Mouse (Mus musculus): ENCODE results near the gene Trp63.

Trp63 gene

DNA sequence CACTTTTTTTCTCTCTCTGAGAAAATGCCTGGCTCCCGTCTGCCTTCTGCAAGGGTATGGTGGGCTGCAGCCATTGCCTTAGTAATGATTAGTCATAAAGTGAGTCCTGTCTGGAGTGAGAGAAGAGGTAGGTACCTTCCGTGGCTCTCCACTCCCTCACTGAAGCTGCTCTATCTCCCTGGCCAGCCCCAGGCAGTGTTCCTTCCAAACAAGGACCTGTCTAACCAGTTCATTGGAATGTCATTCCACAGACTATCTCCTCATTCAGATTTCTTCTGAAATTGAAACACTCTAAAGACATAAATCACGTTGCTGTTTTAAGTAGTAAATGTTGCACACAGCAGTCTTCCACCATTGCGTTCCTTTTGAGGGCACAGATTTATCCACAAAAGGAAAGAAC, 96.4 kb downstream of the Trp63 start:
- DNase-seq (ENCODE audit: low read depth, low spot score), result no peak

DNA sequence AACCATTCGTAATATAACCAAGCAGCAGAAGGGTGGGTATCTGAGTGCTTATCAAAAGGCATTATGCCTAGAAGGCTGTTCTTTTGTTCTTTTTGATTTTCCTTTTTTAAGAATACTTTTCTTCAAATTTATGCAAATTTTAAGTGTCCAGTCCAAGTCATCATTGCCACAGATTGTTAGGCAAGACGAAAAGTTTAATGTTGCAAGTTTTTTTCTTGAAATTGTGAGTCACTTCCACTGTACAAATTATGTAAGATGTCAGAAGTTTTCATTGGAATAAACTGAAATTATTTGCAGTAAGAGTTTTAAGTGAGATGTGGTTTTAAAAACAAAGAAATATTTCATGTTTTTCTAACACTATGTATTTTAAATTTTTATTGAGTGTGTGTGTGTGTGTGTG, 100.7 kb downstream of the Trp63 start:
- no peak for DNase-seq (ENCODE audit: low read depth, low spot score)

DNA sequence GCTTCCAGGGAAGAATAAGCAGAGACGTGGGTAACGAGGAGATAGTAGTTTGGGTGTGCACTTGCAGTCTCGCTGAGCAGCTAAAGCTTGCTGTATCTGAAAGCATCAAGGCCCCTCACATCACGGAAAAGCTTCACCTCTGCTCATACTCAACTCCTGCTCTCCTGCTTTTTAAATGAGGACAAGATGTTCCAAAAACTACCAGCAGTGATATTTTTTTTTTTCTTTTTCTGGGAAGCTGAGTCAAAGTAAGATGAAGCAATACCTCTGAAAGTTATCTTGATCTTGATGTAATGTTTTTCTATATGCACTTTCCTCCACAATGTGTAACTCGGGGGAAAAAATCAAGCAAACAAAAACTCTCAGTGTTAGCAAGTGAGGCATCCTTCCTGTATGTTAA, 102.9 kb downstream of the Trp63 start:
- DNase-seq (ENCODE audit: low read depth, low spot score), result no peak

DNA sequence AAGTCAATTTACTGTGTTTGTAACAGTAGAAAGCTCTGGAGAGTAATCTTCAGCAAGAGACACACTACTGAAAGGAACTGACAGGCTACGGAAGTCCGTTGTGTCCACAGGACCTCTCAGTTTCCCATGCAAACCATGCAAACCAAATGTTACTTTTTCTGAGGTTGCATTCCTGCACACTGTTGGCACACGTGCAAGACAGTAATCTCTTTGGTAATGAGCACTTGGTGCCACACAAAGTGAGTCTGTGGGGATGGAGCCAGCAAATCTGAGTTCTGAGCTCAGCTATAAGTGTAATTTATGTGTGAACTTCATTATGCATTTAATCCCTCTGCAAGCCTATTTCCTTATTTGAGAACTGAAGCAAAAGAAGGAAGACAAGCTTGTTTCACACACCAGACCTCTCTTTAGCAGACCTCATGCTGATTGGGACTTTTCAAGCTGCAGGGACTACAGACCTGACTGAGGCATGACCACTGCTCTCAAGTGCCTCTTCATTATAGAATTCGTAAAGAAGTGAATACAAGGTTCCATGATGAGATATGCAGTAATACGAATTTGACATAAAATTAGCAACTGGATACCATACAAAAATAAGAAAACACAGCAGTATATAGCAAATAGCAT, 109.2 kb downstream of the Trp63 start:
- DNase-seq (ENCODE audit: low read depth, low spot score), result no peak

DNA sequence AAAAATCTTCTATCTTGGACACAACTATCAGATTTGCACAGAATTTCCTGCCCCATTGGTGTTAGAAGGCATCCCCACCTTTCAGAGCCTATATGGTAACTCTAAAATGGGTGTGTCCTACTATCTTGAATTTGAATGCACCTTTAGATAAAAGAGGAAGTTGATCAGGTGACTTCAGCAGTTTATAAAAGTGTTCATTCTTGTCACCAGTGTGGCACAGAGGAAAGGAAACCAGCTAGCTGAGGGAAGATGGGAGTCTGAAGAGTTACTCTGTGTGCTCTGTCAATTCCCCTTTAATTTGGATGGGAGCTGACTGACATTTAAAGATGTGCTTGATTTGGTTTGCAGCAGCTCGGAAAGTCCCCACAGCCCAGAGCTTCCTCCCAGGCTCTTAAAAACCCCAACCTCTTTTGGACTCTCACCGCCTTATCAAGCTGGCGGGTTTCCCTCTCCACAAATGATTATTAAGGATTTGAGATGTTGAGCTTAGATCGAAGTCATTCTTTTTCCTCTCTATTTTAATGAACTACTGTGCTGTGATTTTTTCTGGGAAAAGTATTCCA, 114.2 kb downstream of the Trp63 start:
- DNase-seq (ENCODE audit: low read depth, low spot score), result no peak

DNA sequence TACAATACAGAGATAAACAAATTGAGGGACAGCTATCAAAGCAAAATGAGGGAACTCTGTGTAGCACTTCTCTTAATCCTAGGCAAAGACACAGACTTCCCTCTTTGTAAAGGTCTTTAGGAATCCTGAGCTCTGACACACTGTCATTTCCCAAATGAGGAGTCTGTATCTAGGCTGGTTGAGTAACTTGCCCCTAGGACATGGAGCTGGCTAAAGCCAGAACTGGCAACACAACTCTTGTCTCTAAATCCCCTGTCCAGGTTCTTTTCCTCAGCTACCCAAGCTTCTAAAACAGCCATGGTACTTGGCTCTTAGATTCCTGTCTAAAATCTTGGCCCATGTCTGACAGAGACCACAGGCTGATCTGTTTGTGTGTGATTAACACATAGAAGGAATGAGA, 116.1 kb downstream of the Trp63 start:
- no peak for DNase-seq (ENCODE audit: low read depth, low spot score)

DNA sequence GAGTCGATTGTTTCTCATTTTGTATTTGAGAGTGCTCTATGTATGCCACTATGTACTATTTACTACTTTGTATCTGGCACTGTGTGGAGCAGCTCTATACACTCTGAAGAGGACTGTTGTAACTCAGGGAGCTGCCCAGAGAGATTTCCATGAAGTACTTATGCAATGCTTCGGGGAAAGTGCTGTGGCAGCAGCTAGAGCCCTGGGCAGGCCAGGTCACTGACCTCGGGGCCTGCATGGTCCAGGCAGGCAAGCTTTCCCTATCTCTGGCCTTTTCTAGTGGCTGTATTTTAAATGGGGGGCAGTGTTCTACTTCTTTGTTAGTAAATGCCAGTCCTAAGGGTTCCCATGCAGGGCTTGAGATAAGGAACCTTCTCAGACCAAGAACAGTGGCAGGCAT, 121.4 kb downstream of the Trp63 start:
- peak; percentile 78 for DNase-seq (ENCODE audit: low read depth, low spot score)

DNA sequence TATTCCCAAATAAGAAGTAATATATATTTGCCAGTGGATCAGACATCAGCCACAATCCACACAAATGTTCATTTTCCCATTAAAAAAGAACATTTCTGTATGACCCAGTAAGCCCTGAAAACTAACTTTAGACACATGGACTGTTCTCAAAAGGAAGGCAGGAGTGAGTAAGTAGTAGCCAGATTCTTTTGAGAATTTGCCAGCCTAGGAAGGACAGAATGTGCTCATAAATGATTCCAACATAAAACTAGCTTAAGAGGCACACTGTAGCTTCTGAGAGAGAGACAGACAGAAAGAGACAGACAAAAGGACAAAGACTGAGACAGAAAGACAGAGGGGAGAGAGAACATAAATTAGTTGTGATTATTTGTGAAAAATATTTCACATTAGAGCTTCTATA, 123.6 kb downstream of the Trp63 start:
- peak; percentile 81 for DNase-seq (ENCODE audit: low read depth, low spot score)

DNA sequence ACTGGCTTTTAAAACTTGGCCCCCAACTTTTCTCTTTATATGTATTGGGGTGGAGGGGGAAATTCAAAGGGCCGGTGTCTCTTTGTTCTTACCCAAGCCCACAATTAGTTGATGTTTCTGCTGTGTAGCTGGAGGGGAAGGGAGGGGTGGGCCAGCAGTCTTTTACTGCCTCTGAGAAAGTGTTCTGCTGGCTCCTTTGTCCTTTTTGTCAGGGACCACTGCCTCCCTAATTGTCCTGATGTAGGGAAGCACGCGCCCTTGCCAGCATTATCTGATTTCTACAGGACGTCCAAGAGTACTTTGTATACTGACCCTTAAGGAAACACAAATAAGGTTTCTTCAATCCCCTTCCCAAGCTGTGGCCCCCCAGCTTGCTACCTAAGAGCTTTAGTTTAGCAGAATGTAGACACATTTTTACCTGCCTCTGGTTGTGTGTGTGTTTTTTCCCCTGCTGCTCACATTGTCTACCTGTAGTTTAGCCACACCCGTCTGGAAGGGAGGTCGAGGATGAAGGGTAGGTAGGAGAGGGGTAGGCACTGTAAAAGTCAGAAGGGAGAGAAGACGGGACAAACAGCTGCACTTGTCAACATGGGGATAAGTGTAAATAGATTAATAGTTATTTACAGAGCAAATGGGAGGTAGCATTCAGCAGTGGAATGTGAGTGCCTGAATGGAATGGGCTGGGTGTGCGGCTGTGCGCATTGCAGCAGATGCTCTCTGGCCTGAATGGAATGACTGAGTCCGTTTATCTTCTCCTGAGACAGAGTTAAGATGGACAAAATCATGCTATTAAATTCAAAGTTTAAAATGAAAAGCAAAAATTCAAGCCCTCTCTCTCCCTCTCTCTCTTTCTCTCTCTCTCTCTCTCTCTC, 134.4 kb downstream of the Trp63 start:
- no peak for DNase-seq (ENCODE audit: low read depth, low spot score)

DNA sequence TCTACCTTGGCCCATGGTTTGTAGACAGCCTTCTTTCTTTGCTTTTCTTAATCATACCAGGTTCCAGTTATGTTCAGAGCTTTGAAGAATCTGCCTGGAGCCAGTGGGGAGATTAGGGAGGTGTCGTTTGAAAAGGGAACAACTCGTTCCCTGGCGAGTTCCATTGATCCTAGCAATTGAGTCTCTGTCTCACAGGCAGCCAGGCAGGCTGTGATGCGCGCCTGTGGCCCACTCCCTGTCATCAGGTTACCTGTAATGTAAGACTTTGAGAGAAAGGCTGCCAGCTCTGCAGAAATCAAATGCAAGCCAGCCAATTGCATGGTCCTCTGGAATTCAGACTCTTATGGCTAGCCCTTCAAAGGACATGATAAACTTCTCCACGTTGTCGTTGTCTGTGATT, 142.5 kb downstream of the Trp63 start:
- peak; percentile 85 for DNase-seq (ENCODE audit: low read depth, low spot score)

DNA sequence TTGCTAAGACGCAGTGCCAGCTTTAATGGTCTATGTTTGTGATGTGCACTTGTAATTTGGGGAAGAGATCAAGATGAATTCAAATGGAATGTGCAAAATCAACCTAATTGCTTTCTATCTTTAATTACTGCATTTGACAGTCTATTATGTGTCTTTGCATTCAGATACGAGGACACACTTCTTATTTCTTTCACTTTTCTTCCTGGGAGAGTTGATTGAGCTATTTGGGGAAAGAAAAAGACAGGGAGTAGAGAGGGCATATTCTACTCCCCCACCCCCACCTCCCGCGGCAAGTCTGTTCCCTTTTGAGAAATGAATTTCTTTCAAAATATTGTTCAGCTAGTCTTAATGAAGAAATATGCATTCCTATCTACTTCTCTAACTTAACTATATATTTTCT, 149.0 kb downstream of the Trp63 start:
- no peak for DNase-seq (ENCODE audit: low read depth, low spot score)

DNA sequence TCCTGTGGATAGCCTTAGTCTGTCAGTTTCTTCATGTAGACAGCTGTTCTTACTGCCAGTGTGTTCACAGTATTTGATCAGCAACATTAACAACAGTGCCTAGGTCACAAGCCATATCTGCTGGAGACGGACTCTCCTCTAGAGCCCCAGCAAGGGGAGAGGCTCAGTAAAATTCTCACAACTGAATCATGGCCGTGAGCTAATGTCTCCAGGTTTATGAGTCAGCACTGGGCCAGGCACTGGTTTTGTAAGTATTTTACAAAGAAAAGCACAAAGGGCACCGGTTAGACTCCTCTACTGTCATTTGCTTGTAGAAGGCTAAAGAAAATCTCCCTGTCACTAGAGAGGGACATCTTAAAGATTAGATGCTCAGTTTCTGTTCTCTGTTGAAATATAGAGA, 151.7 kb downstream of the Trp63 start:
- DNase-seq (ENCODE audit: low read depth, low spot score), result no peak

DNA sequence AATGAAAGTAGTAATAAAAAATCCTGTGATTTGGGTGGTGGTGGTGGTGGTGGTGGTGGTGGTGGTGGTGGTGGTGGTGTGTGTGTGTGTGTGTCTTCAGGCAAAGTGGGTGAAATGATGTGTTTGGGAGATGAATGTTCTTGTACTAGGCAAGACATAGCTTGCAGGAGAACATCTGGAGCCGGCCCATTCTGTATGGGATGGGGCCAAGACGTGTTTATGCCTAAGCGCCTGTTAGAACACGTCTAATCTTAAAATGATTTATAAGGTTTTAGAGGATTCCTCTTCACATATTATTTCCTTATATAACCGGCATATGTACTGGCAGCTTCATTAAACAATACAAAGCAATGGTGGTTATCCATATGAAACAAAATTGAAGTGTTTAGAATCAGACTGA, 152.2 kb downstream of the Trp63 start:
- DNase-seq (ENCODE audit: low read depth, low spot score), result no peak

DNA sequence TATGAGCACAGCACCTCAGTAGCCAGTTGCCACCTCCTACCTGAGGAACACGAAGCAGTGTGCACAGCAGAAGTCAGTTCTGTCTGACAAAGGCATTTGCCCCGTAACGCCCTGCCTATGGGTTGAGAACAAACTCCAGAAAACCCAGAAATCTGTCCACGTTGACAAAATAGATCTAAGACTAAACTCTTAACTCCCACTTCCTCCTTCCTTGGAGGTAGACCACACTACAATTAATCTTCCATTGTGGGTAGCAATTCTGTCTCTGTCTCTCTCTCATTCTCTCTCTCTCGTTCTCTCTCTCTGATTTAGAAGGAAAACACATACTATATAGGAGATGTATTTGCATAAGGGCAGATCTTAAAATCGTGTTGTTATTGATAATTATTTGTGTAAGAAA, 159.4 kb downstream of the Trp63 start:
- no peak for DNase-seq (ENCODE audit: low read depth, low spot score)

DNA sequence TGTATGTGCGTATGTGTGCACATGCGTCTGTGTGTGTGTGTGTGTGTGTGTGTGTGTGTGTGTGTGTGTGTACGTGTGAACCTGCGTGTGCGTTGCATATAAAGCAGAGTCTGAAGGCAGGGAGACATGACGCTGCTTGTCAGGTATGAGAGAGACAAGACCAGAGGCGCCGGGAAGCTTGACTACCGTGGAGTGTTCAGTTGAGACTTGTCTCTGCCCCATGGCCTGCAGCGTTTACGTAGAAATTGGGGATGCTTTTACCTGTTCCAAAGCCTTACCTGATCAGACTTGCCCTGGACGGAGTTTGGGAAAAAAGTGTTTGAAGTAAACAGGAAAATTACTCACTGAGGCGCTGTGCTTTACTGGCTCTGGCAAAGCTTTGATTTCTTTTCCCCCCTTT, 160.1 kb downstream of the Trp63 start:
- no peak for DNase-seq (ENCODE audit: low read depth, low spot score)

DNA sequence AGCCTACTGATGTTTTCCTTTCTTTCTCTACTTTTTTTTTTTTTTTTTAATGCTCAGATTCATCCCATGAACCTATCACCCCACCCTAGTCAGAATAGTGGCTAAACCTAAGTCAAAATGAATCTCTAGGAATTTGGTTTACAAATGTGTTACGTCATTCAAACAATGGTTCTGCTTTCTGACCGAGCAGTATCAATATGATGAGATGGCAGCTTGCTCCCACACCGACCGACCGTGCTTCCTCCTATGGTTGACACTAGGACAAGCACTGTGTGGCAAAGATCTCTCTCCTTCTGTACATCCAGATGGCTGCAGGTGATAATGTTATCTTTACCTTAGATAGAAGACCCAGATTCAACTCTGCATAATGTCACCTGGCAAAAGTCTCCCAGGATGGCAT, 163.0 kb downstream of the Trp63 start:
- DNase-seq (ENCODE audit: low read depth, low spot score), result no peak

DNA sequence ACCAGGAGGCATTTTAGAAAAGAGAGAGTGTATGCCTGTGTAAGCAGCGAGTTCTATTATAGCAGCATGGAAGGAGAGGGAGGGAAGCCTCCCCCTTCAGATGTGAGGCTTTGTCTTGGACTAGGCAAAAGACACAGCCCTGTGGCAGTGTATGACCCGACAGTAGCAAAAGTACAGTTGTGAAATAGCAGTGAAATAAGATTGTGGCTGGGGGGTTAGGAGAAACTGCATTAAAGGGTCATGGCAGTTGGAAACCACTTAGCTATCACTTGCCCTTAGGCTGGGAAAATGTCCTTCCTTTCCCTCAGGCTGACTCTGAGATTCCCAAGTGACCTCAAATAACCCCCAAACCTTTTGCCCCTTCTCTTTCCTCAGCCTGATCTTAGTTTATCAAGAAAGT, 164.9 kb downstream of the Trp63 start:
- no peak for DNase-seq (ENCODE audit: low read depth, low spot score)

DNA sequence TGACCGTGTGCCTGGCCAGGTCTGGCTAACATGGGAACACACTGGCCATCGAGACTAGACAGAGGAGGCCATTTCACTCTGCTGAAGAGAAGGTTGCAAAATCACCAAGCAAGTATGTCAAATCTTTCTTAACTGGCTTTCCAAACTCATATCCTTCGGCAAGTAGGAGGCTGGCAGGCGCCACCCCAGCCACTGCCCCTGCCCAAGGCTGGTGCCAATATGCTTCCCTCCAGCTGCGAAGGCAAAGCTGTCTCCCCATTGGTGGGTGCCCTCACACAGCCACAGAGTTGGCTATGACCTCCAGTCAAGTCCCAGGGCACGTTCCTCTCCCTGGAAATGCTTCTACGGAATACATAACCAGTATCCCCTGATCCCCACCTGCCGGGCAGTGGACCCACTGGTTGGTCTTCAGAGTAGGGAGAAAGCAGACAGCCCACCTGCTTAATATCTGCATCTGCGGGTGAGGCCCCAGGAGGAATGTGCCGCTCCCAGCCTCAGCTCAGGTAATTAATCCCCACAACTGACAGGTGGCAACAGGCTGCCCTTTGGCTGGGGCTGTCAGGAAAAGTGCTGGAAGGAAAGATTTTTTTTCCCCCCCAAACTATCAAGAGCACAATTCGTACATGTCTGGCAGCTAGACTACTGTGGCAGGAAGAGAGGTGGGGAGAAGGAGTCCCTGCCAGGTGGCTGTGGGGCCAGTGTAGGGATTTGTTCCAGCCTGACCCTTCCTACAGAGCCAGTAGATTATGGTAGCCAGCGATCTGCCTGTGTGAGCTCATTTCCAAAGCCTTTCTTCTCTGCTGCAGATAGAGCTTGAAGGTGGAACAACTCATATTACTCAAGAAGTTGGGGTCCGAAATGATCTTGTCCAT, 166.3 kb downstream of the Trp63 start:
- DNase-seq (ENCODE audit: low read depth, low spot score), result no peak

DNA sequence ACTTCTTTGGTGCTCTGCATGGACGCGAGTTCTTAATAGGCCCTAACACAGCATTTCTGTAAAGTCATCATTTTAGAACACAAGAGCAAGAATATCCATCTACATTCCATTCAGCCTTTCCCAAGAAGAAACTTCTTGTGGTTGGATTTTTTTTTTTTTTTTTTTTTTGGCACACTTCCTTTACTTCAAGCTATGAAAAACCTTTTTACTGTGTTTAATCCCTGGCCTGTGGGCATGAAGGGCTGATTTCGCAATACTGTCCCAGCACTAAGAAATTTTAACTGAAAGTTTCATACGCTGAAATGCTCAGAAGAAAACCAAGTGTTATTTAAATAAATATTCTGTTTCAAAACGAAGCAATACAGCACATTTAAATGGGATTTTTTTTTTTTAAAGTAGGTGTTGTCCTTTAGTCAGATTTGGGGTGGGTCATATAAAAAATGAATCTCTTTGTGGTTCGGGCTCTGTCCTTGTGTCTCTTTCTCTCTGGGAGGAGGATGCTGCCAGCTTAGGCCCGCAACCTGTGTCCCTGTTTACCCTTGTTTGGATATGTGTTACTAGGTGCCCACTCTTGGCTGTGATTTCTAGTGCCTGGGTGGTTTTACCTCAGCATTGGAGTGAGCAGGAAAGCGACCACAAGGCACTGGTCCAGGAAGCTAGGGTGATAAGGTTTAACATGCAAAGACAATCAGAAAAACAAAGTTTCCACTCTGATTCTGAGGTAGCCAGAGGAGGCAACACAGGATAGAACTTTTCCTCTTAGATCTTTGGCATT, 177.4 kb downstream of the Trp63 start:
- peak; percentile 30 for DNase-seq (ENCODE audit: low read depth, low spot score)

DNA sequence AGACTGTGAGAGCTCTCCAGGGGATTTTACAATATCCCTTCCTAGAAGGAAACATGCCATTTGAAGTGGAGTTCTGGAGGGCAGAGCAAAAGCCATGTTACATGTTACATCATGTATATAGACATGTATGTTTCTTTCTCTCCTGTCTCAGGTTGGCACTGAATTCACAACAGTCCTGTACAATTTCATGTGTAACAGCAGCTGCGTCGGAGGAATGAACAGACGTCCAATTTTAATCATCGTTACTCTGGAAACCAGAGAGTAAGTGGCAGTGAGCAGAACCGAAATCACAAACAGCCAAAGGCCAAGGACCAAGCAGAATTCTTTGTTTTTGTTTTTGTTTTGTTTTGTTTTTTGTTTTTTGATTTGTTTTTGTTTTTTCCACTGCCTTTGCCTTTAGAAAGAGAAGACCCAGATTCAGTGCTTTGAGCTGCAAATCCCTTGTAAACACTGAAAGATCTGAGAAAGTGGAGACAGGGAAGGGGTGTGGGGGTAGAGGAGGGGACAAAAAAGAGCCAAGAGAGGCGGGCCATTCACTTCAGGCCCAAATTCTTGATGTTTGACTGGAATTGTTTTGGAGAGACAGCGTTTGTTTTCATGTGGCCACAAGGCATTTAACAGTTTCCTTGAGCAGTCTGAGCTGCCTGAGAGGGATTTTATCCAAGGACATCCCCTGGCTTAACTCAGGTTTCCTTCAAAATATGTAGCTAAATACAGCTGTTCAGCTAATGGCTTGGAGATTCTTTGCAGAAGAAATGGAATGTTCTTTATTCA, 181.7 kb downstream of the Trp63 start:
- DNase-seq (ENCODE audit: low read depth, low spot score), result peak; percentile 23

DNA sequence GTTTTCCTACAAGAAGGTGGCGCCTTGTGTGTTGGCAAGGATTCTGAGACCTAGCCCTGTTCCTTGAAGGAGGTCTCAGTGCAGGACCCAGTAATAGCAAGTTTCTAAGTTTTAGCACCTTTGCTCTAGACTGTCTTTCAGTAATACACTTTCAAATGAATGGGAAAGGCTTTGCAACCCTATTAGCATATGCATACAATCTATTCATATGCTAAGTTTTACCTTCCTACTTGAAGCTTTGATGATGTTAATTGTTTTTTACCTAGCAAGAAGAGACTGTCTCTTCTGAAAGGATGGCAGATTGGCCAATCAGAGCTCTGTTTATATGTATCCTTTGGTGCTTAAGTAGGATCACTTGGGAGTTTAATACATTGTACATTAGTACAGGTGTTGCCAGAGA, 187.9 kb downstream of the Trp63 start:
- no peak for DNase-seq (ENCODE audit: low read depth, low spot score)

Measured in skeletal muscle tissue, adult 2 months (tissue).